Mouse (Mus musculus): ENCODE measurements around the gene Atp4a. TPM values are rescaled to one million over a fixed set of nuclear protein-coding genes. Genes with fewer than 3 reads are reported as not detected.
"Not testable (repeated sequence)": the region's sequence is repeated elsewhere in the genome, so short reads cannot be mapped to it uniquely, and the experiment has no call there.

The Atp4a gene
- polyA plus RNA-seq, 1 experiment = 0.10 TPM

DNA sequence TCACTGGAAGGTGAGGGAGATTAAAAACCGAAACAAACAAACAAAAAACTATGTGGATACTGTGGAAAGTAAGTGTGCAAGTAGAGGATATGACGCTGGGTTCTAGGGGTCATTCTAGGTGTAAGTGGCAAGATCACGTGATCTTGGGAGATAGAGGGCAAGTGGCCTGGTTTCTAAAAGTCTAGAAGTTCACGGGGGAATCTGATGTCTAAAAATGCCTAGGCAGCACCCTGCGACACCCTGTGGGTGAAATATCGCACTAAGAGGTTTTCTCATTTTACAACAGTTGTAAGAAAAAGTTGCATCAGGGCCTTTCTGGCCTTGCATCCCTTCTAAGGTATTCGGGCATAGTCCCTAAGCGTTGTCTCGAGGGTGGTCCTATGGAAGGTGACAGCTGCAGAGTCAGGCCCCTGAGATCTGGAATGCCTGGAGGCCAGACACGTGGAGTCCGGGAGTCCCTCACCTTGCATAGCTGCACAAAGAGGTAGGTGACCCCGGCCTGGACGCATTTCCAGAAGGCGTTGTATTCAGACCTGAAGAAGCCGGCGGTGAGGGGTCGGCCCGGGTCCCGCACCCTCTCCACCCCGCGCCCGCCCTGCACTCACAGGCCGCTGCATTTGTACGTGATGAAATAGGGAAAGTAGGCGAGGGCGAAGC is 16.9 kb downstream of the Atp4a start:
- no peaks in the 10 kb centered on the region for H3K9me3 ChIP-seq
- peaks cover 61% of the 10 kb centered on the region for H3K36me3 ChIP-seq (replicated peaks; ENCODE audit: low read length)
- no peak for TF ChIP-seq FLI1 (IDR thresholded peaks at IDR 0.05; ENCODE audit: low read length)
- no peak for TF ChIP-seq GATA1 (IDR thresholded peaks at IDR 0.05; ENCODE audit: borderline replicate concordance, low read length)
- peak overlapping the region; percentile 97 for H3K4me3 ChIP-seq (replicated peaks)
- peaks cover 42% of the 10 kb centered on the region for H3K4me1 ChIP-seq
- no peaks in the 10 kb centered on the region for H3K27me3 ChIP-seq (replicated peaks)

DNA sequence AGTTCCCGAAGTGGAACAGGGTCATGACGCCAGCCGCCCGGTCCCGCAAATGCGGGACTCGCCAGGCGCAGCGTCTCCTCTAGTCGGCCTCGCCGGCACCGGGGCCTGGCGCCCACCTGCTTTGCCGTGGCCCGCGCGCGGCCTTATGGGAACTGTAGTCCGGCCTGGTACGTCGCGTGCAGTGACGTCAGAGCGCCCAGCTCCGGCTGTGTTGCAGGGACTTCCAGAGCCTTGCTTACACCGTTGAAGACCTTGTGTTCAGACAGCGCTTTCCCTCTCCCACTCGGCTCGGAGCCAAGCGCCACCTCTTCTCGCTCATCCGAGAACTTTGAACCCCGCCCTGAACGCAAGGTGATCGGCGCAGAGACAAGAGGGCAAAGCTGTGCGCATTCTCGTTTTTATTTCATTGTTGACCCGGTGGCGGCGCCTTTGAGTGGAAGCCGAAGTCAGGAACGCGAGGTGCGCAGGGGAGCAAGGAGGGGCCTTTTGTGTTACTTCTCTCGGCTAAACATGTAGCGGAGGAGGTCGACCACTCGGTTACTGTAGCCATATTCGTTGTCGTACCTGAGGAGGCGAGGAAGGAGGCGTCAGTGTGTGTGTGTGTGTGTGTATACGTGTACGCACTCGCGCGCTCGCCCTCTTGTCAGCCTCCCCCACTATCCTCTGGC is 17.5 kb downstream of the Atp4a start, which contains the start of gene Tmem147:
TSS of gene Tmem147 (minus strand) at position 145 of the 668 bp plus-strand sequence.
- no peaks in the 10 kb centered on the region for H3K27me3 ChIP-seq (replicated peaks)
- H3K4me3 ChIP-seq (replicated peaks) = peak within 1 kb of the TSS; percentile 97
- TF ChIP-seq GATA1 (IDR thresholded peaks at IDR 0.05; ENCODE audit: borderline replicate concordance, low read length) = no peak
- TF ChIP-seq FLI1 (IDR thresholded peaks at IDR 0.05; ENCODE audit: low read length) = no peak
- no peaks in the 10 kb centered on the region for H3K9me3 ChIP-seq
- peaks cover 41% of the 10 kb centered on the region for H3K4me1 ChIP-seq
- peaks cover 68% of the 10 kb centered on the region for H3K36me3 ChIP-seq (replicated peaks; ENCODE audit: low read length)

DNA sequence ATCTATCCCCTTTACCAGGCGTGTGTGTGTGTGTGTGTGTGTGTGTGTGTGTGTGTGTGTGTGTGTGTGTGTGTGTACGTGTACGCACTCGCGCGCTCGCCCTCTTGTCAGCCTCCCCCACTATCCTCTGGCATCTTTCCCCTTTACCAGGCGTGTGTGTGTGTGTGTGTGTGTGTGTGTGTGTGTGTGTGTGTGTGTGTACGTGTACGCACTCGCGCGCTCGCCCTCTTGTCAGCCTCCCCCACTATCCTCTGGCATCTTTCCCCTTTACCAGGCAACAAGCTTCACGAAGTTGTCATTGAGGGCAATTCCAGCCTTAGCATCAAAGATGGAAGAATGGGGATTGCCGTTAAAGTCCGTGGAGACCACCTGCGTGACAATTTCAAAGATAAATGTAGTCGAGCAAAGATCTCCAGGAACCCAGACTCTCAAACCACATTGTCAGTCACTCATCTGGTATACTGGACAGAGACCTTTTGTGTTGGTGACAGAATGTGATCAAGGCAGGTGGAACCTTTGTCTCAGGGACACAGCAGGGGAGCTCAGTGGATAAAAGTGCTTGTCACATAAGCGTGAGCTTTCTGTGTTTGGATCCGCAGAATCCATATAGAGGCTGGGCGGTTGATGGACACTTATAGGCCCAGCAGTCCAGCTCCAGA is 18.2 kb downstream of the Atp4a start:
- H3K9me3 ChIP-seq; H3K27me3 ChIP-seq (replicated peaks): not testable (repeated sequence)
- Histone ChIP-seq H3K4me1 (peaks cover 37% of the 10 kb centered on the region), H3K4me3 (replicated peaks) (peak overlapping the region; percentile 97), H3K36me3 (replicated peaks; ENCODE audit: low read length) (peaks cover 72% of the 10 kb centered on the region)

DNA sequence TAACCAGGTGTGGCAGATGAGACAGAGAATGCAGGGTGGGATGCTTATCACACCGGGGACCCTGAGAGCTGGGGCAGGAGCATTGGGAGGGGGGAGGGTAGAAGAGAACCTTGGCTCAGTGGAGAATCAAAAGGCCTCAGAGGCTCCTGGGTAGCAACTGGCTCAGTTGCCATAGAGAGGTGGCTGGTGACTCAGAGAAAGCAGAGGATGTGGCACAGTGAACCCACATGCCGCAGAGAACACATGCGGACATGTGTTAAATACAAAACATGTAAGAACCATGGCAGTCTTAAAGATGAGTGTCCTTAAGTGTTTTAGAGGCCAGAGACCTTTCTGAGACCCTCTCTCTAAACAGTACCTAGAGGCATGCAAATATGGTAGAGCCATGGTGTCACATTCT is 24.2 kb downstream of the Atp4a start:
- no peaks in the 10 kb centered on the region; the same call in 1 of the 2 replicates for H3K4me1 ChIP-seq
- H3K9me3 ChIP-seq = peaks cover 5% of the 10 kb centered on the region
- H3K27me3 ChIP-seq (replicated peaks) = no peaks in the 10 kb centered on the region
- peaks cover 78% of the 10 kb centered on the region for H3K36me3 ChIP-seq (replicated peaks; ENCODE audit: low read length)
- TF ChIP-seq FLI1 (IDR thresholded peaks at IDR 0.05; ENCODE audit: low read length) (no peak), GATA1 (IDR thresholded peaks at IDR 0.05; ENCODE audit: borderline replicate concordance, low read length) (no peak)
- H3K4me3 ChIP-seq (replicated peaks) = no peak overlapping the region

DNA sequence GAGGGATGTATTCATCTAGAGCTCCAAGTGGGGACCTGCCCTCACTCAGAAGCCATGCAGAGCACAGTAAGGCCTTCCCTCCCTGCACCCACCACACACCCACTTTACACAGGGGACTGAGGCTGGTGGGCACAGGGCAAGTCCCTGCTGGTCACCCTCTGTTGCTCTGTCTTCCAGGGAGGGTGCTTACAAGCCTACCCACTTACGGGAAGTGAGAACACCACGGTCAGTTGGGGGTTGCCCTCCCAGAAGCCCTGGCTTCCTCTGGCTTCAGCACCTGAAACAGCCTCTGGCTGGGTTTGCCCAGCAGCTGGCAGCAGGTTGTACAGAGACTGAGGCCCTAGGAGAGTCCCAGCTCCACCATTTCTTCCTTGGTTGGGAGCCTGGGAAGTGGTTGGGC is 30.6 kb downstream of the Atp4a start:
- H3K4me1 ChIP-seq; H3K9me3 ChIP-seq; H3K27me3 ChIP-seq (replicated peaks): not testable (repeated sequence)
- H3K4me3 ChIP-seq (replicated peaks) = peak overlapping the region; percentile 47
- peaks cover 17% of the 10 kb centered on the region for H3K36me3 ChIP-seq (replicated peaks; ENCODE audit: low read length)

DNA sequence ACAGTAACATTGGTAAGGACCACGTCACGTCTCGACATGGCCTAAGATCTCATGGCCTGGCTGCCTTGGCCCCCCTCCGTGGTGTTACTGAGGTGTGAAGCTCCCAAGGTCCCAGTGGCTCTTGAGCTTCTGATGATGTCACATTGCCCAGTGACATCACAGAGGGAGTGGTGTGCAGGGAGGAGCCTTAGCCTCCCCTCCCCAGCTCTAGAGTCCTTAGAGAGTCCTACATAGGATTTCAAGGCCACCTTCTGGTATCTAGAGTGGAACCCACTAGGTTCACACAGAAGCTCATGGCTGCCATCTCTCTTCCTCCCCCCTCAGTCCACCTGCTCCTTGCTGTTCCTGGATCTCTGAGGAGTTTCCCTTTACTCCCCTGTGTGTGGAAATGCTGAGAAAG is 31.6 kb downstream of the Atp4a start, which contains the start of gene Gapdhs:
TSS of gene Gapdhs (minus strand) at position 65 of the 400 bp plus-strand sequence.
- Histone ChIP-seq H3K4me3 (replicated peaks) (peak within 1 kb of the TSS; percentile 47), H3K9me3 (peaks cover 10% of the 10 kb centered on the region), H3K36me3 (replicated peaks; ENCODE audit: low read length) (peaks cover 10% of the 10 kb centered on the region)
- H3K4me1 ChIP-seq; H3K27me3 ChIP-seq (replicated peaks): not testable (repeated sequence)

DNA sequence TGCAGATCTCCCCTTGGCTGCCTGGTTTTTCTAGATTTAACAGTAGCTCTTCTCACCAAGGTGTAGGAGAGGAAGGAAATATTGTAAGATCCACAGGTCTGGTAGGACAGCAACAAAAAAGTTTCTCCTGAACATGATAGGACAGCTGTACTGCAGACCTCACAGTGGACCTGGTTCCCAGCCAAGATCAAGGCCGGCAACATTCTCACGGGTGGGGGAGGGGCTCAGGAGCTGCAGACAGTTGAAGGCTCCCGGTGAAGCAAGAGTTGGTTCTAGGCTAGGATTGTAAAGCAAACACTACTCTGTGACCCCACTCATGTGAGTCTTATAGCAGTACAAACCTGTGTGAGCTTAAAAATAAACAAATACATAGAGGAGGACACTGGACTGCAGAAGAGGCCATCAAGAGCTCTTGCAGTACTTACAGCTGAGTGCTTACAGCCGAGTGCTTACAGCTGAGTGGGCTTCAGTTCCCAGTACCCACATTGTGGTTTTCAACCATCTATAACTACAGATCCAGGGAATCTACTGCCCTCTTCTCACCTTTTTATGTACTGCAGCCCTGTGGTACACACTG is 32.1 kb downstream of the Atp4a start:
- Histone ChIP-seq H3K36me3 (replicated peaks; ENCODE audit: low read length) (peaks cover 10% of the 10 kb centered on the region), H3K9me3 (peaks cover 10% of the 10 kb centered on the region), H3K4me3 (replicated peaks) (no peak overlapping the region), H3K4me1 (peaks cover 7% of the 10 kb centered on the region), H3K27me3 (replicated peaks) (peaks cover 1% of the 10 kb centered on the region)
- TF ChIP-seq FLI1 (IDR thresholded peaks at IDR 0.05; ENCODE audit: low read length) (no peak), GATA1 (IDR thresholded peaks at IDR 0.05; ENCODE audit: borderline replicate concordance, low read length) (no peak)

DNA sequence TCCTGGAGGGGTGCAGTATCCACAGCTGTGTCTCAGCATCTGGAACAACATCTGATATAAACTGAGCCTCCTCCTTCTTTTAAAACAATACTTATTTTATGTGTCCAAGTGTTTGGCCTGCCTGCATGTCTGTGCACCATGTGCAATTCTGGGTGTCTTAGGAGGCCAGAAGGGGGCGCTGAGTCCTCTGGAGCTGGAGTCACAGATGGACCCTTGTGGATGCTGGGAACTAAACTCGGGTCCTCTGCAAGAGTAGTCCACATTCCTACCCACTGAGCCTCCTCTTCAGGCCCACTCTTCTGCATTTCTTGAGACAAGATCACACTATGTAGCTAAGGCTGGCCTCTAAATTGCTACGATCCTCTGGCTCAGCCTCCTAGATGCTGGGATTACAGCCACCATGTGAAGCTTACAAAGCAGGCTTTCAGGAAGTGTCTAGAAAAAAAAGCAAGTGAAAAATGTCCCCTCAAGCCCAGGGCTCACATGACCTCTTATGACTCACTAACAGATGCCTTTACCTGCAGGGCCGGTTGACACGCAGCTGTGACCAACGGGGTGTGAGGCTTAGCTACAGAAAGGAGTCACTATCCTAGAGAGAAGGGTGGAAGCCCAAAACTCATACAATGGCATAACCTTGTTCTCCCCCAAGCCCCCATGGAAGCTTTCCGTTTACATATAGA is 35.7 kb downstream of the Atp4a start:
- peaks cover 6% of the 10 kb centered on the region; the same call in 1 of the 2 replicates for H3K9me3 ChIP-seq
- TF ChIP-seq GATA1 (IDR thresholded peaks at IDR 0.05; ENCODE audit: borderline replicate concordance, low read length) (no peak), FLI1 (IDR thresholded peaks at IDR 0.05; ENCODE audit: low read length) (no peak)
- no peak overlapping the region for H3K4me3 ChIP-seq (replicated peaks)
- H3K27me3 ChIP-seq (replicated peaks) = peaks cover 6% of the 10 kb centered on the region
- peaks cover 3% of the 10 kb centered on the region for H3K4me1 ChIP-seq
- H3K36me3 ChIP-seq (replicated peaks; ENCODE audit: low read length) = no peaks in the 10 kb centered on the region

DNA sequence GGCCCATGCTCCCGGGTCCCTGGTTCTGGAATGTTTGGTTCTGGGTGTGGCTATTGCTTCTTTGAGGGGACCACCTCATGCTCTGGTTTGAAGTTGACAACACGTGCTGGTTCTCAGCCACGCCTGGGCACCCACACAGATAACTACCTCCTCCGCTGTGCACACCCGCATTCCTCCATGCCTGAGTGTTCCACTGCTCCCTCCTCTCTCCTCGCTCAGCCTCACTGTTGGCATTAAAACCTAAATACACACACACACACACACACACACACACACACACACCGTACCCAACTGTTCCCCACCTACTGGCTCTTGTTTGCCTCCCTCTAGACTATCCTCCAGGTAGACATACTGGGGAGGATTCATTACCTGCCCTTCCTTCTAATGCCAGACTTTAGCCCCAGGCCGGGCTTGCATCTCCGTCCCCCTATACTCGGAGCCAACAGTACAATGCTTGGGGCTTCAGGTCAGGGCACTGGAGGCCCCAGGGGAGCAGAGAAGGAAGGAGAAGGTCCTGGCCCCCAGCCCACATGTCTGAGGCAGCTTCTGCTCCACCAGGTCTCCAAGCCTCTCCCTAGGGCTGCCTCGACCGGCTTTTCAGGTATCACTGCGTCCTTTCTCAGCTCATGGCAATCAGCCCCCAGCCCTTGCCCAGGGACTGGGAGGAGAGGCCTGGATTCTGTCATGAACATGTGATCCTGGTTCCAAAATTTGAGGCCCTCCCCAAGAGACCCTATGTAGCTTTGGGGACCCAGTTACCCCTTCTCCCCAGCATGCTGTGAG is 38.0 kb downstream of the Atp4a start:
- peaks cover 24% of the 10 kb centered on the region for H3K9me3 ChIP-seq
- no peak for TF ChIP-seq FLI1 (IDR thresholded peaks at IDR 0.05; ENCODE audit: low read length)
- no peak for TF ChIP-seq GATA1 (IDR thresholded peaks at IDR 0.05; ENCODE audit: borderline replicate concordance, low read length)
- no peak overlapping the region for H3K4me3 ChIP-seq (replicated peaks)
- H3K27me3 ChIP-seq (replicated peaks) = peaks cover 9% of the 10 kb centered on the region
- H3K36me3 ChIP-seq (replicated peaks; ENCODE audit: low read length) = peaks cover 3% of the 10 kb centered on the region
- H3K4me1 ChIP-seq = peaks cover 3% of the 10 kb centered on the region
